8 mouse cellular contexts compared by ENCODE assay signal in genomic region chr11:97314751-97315503, GRCm38 (mm10). TPM values are rescaled to one million over a fixed set of nuclear protein-coding genes. Genes with fewer than 3 reads are reported as not detected.
DNase-seq lines count a peak whose midpoint lies in the region; ATAC-seq and TF ChIP-seq lines count a peak whose summit lies in the region.

No protein-coding gene starts in this region.

- no peaks in the 10 kb centered on the region for H3K36me3 ChIP-seq in liver, adult 2 months (ENCODE audit: control insufficient read depth, insufficient read depth, low read length)
- H3K36me3 ChIP-seq in embryonic facial prominence, embryonic 15.5 days = peaks cover 8% of the 10 kb centered on the region
- no peaks in the 10 kb centered on the region for H3K36me3 ChIP-seq in limb, embryonic 11.5 days (ENCODE audit: control insufficient read depth, insufficient read depth, low read length)
- no peaks in the 10 kb centered on the region for H3K36me3 ChIP-seq in neural tube, embryonic 14.5 days (ENCODE audit: control insufficient read depth, insufficient read depth, low read length)

- no peak for DNase-seq in liver, adult 2 months (ENCODE audit: extremely low read depth, low read depth, low spot score)
- no peak for DNase-seq in liver
- no peak for DNase-seq in limb, embryonic 11.5 days (ENCODE audit: low spot score)
- no peak for DNase-seq in ovary, postnatal 10 days (ENCODE audit: low spot score)
- no peak for DNase-seq in cerebellum, postnatal 25 days
- DNase-seq in cerebellum, adult 11 months = no peak

- H3K9ac ChIP-seq in liver, adult 2 months (ENCODE audit: low read depth, low read length) = no peak overlapping the region
- H3K9ac ChIP-seq in embryonic facial prominence, embryonic 15.5 days = no peak overlapping the region; the same call in 1 of the 2 replicates
- no peak overlapping the region; the same call in 1 of the 2 replicates for H3K9ac ChIP-seq in limb, embryonic 11.5 days (ENCODE audit: low read length)
- no peak overlapping the region for H3K9ac ChIP-seq in neural tube, embryonic 14.5 days (replicated peaks; ENCODE audit: low read depth, low read length)

- peak overlapping the region; percentile 49 for H3K4me2 ChIP-seq in embryonic facial prominence, embryonic 15.5 days (replicated peaks)
- H3K4me2 ChIP-seq in limb, embryonic 11.5 days (ENCODE audit: low read depth, severe bottlenecking) = peak overlapping the region; percentile 24; the same call in 1 of the 2 replicates
- peak overlapping the region; percentile 55 for H3K4me2 ChIP-seq in neural tube, embryonic 14.5 days (ENCODE audit: low read depth, low read length)

- H3K79me2 ChIP-seq in liver, adult 2 months (ENCODE audit: control insufficient read depth, insufficient read depth, low read length) = no peaks in the 10 kb centered on the region

- peak overlapping the region; percentile 8; the same call in 1 of the 2 replicates for H3K4me3 ChIP-seq in liver, adult 2 months (ENCODE audit: insufficient read depth, low read depth, low read length)
- H3K4me3 ChIP-seq in embryonic facial prominence, embryonic 15.5 days (replicated peaks) = peak overlapping the region; percentile 59
- peak overlapping the region; percentile 14; the same call in 1 of the 2 replicates for H3K4me3 ChIP-seq in limb, embryonic 11.5 days (ENCODE audit: low read depth, low read length)
- peak overlapping the region; percentile 46 for H3K4me3 ChIP-seq in neural tube, embryonic 14.5 days (ENCODE audit: low read depth, low read length)

- TF ChIP-seq CTCF in liver, adult 2 months (IDR thresholded peaks at IDR 0.05; ENCODE audit: low read depth, low read length) = no peak

- H3K27ac ChIP-seq in liver, adult 2 months (replicated peaks; ENCODE audit: insufficient read depth, low read depth, low read length) = no peak overlapping the region
- peak overlapping the region; percentile 82 for H3K27ac ChIP-seq in embryonic facial prominence, embryonic 15.5 days (replicated peaks)
- no peak overlapping the region; the same call in 1 of the 2 replicates for H3K27ac ChIP-seq in limb, embryonic 11.5 days (replicated peaks; ENCODE audit: low read depth, low read length)
- peak overlapping the region; percentile 44; the same call in 1 of the 2 replicates for H3K27ac ChIP-seq in neural tube, embryonic 14.5 days (ENCODE audit: low read depth, low read length)

- no peak for TF ChIP-seq POLR2A in liver, adult 2 months (IDR thresholded peaks at IDR 0.05; ENCODE audit: extremely low read depth, insufficient read depth, low read length)

- ATAC-seq in embryonic facial prominence, embryonic 15.5 days (ENCODE audit: insufficient number of reproducible peaks, low FRiP score, low TSS enrichment, low read depth) = no peak
- no peak for ATAC-seq in limb, embryonic 11.5 days (ENCODE audit: insufficient number of reproducible peaks, low FRiP score, low TSS enrichment, low read depth)
- ATAC-seq in neural tube, embryonic 14.5 days (ENCODE audit: low read depth) = no peak

- 37% methylated on average over 8 of the region's 8 CpGs for WGBS in liver, adult 2 months
- WGBS in embryonic facial prominence, embryonic 15.5 days = 43% methylated on average over 8 of the region's 8 CpGs
- WGBS in limb, embryonic 11.5 days = 53% methylated on average over 8 of the region's 8 CpGs
- 51% methylated on average over 8 of the region's 8 CpGs for WGBS in neural tube, embryonic 14.5 days

- H3K27me3 ChIP-seq in liver, adult 2 months (ENCODE audit: control insufficient read depth, insufficient read depth, low read length) = no peaks in the 10 kb centered on the region
- H3K27me3 ChIP-seq in embryonic facial prominence, embryonic 15.5 days = no peaks in the 10 kb centered on the region
- H3K27me3 ChIP-seq in limb, embryonic 11.5 days (ENCODE audit: control insufficient read depth, insufficient read depth, low read length) = no peaks in the 10 kb centered on the region
- H3K27me3 ChIP-seq in neural tube, embryonic 14.5 days (ENCODE audit: control insufficient read depth, insufficient read depth, low read length) = no peaks in the 10 kb centered on the region

- peaks cover 3% of the 10 kb centered on the region; the same call in 1 of the 2 replicates for H3K4me1 ChIP-seq in liver, adult 2 months (ENCODE audit: control insufficient read depth, insufficient read depth, low read length)
- H3K4me1 ChIP-seq in embryonic facial prominence, embryonic 15.5 days = peaks cover 25% of the 10 kb centered on the region
- H3K4me1 ChIP-seq in limb, embryonic 11.5 days (ENCODE audit: control insufficient read depth, insufficient read depth, low read length) = 0 out of 2 replicates have a peak, but pooled peaks cover 3% of the 10 kb centered on the region
- peaks cover 9% of the 10 kb centered on the region; the same call in 1 of the 2 replicates for H3K4me1 ChIP-seq in neural tube, embryonic 14.5 days (ENCODE audit: control insufficient read depth, insufficient read depth, low read length)

- H3K9me3 ChIP-seq in embryonic facial prominence, embryonic 15.5 days (replicated peaks) = no peaks in the 10 kb centered on the region
- H3K9me3 ChIP-seq in limb, embryonic 11.5 days (ENCODE audit: control insufficient read depth, low read length) = no peaks in the 10 kb centered on the region
- no peaks in the 10 kb centered on the region for H3K9me3 ChIP-seq in neural tube, embryonic 14.5 days (ENCODE audit: control insufficient read depth, low read length)

RNA-seq across cellular contexts. Expression of gene Mrpl45, which starts 0.6 kb away (rescaled TPM):
- 19.0 and 19.9 TPM in 2 replicates for total RNA-seq in liver, adult 2 months (2014; rRNA removed)
- 12.8 and 13.3 TPM in 2 replicates for polyA plus RNA-seq in liver, adult 2 months (2012; rRNA removed)
- polyA plus RNA-seq in embryonic facial prominence, embryonic 15.5 days (2015; fragmentation: Nextera tagmentation; extraction: Ambion mirVana) = 36.8 and 43.6 TPM in 2 replicates
- 57.2 and 58.2 TPM in 2 replicates for polyA plus RNA-seq in limb, embryonic 11.5 days (2014; fragmentation: Nextera tagmentation; extraction: Ambion mirVana)
- 43.9 and 44.0 TPM in 2 replicates for polyA plus RNA-seq in neural tube, embryonic 14.5 days (2014; fragmentation: Nextera tagmentation; extraction: Ambion mirVana)

RNA-seq across cellular contexts. Expression of gene Npepps, which starts 34.5 kb away (rescaled TPM):
- total RNA-seq in liver, adult 2 months (2014; rRNA removed) = 12.2 and 21.2 TPM in 2 replicates
- polyA plus RNA-seq in liver, adult 2 months (2012; rRNA removed) = 7.1 and 9.1 TPM in 2 replicates
- 93.3 and 102 TPM in 2 replicates for polyA plus RNA-seq in embryonic facial prominence, embryonic 15.5 days (2015; fragmentation: Nextera tagmentation; extraction: Ambion mirVana)
- polyA plus RNA-seq in limb, embryonic 11.5 days (2014; fragmentation: Nextera tagmentation; extraction: Ambion mirVana) = 64.1 and 80.1 TPM in 2 replicates
- polyA plus RNA-seq in neural tube, embryonic 14.5 days (2014; fragmentation: Nextera tagmentation; extraction: Ambion mirVana) = 137 and 157 TPM in 2 replicates

RNA-seq across cellular contexts. Expression of gene Gpr179, which starts 37.0 kb away (rescaled TPM):
- not detected in 2 replicates for total RNA-seq in liver, adult 2 months (2014; rRNA removed)
- polyA plus RNA-seq in liver, adult 2 months (2012; rRNA removed) = 0.01 TPM in 1 of 2 replicates, not detected in the other
- polyA plus RNA-seq in embryonic facial prominence, embryonic 15.5 days (2015; fragmentation: Nextera tagmentation; extraction: Ambion mirVana) = 0.05 and 0.18 TPM in 2 replicates
- polyA plus RNA-seq in limb, embryonic 11.5 days (2014; fragmentation: Nextera tagmentation; extraction: Ambion mirVana) = 0.04 and 0.07 TPM in 2 replicates
- 0.49 and 0.71 TPM in 2 replicates for polyA plus RNA-seq in neural tube, embryonic 14.5 days (2014; fragmentation: Nextera tagmentation; extraction: Ambion mirVana)

RNA-seq across cellular contexts. Expression of gene Socs7, which starts 47.4 kb away (rescaled TPM):
- 4.0 TPM in 2 replicates for total RNA-seq in liver, adult 2 months (2014; rRNA removed)
- 3.1 and 3.7 TPM in 2 replicates for polyA plus RNA-seq in liver, adult 2 months (2012; rRNA removed)
- polyA plus RNA-seq in embryonic facial prominence, embryonic 15.5 days (2015; fragmentation: Nextera tagmentation; extraction: Ambion mirVana) = 4.8 TPM in 2 replicates
- polyA plus RNA-seq in limb, embryonic 11.5 days (2014; fragmentation: Nextera tagmentation; extraction: Ambion mirVana) = 2.1 and 2.2 TPM in 2 replicates
- polyA plus RNA-seq in neural tube, embryonic 14.5 days (2014; fragmentation: Nextera tagmentation; extraction: Ambion mirVana) = 6.3 and 6.7 TPM in 2 replicates

Comparison
In these comparisons a context has a peak if more than half of its experiments do, and no peak if none do; other contexts are left out.
1. H3K27ac ChIP-seq: peak in embryonic facial prominence, embryonic 15.5 days (single experiment) and neural tube, embryonic 14.5 days (single experiment); none in liver, adult 2 months (single experiment) and limb, embryonic 11.5 days (single experiment).
2. H3K4me3 ChIP-seq: peak in every context shown above with its lines; median percentile 59 in embryonic facial prominence, embryonic 15.5 days; 46 in neural tube, embryonic 14.5 days; 14 in limb, embryonic 11.5 days; 8 in liver, adult 2 months.
3. Peak in every context shown above with its lines, with median percentiles within 50 percentile points of each other: H3K4me2 ChIP-seq.